Mouse (Mus musculus) bone marrow macrophage, adult 2 months (primary cell): ENCODE results near the gene Ecm2. TPM values are rescaled to one million over a fixed set of nuclear protein-coding genes. Genes with fewer than 3 reads are reported as not detected.

Experiments used
- H3K27ac ChIP-seq: 2 replicates; pipeline ENCODE4 v1.5.1; 2012; ENCODE audit warnings: low read depth, low read length; ENCODE audit not compliant: insufficient read depth
- H3K4me1 ChIP-seq: 2 replicates; pipeline ENCODE4 v1.6.1; 2012; ENCODE audit warnings: low read length; ENCODE audit not compliant: control insufficient read depth, insufficient read depth
- H3K4me3 ChIP-seq: 2 replicates; pipeline ENCODE4 v1.5.1; 2012; ENCODE audit warnings: mild to moderate bottlenecking, low read length, moderate library complexity; ENCODE audit not compliant: insufficient read depth
- CTCF ChIP-seq: IDR thresholded peaks from 2 replicates; pipeline ENCODE4 v1.5.1; 2012; ENCODE audit warnings: low read depth, mild to moderate bottlenecking, low read length, moderate library complexity
- POLR2A ChIP-seq: IDR thresholded peaks from 2 replicates; pipeline ENCODE4 v1.6.1; 2012; ENCODE audit warnings: mild to moderate bottlenecking, low read depth, low read length, borderline replicate concordance
- polyA plus RNA-seq: library from polyadenylated mRNA; stranded (reverse); fragments of >200 nt; gene quantifications from 2 replicates; pipeline ENCODE4 v1.2.4, GENCODE M21; 2012; ENCODE audit not compliant: missing spikeins, insufficient read depth, insufficient read length

Gene Ecm2
- polyA plus RNA-seq, 1 experiment, result not detected

- Histone ChIP-seq H3K27ac (no peak overlapping the region), H3K4me3 (no peak overlapping the region), H3K4me1 (no peaks in the 10 kb centered on the region)
- TF ChIP-seq CTCF (no peak), POLR2A (no peak)
Measured at GRCm38 (mm10) chr13:49505776-49506175, 1.2 kb downstream of the Ecm2 start.

DNA sequence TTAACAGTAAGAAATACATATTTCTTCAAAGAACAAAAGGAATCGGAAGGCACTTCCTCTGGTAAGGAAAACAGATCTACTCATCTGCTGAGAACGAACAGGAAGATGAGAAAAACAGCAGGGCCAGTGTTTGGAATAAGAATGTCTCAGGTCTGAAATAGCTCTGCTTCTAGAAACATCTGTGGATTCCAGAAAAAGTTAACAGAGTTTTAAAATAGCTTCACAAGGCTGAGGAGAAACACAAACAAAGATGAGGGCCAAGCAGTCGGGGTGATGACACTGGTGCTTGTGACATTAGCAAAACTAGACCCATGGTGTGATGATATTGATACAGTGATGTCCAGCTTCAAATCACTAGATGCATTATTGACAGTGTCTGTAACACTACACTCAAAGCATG is 2.6 kb downstream of the Ecm2 start:
- H3K27ac ChIP-seq, result no peak overlapping the region
- no peak overlapping the region for H3K4me3 ChIP-seq
- H3K4me1 ChIP-seq, result no peaks in the 10 kb centered on the region
- TF ChIP-seq POLR2A, result no peak
- TF ChIP-seq CTCF, result no peak

DNA sequence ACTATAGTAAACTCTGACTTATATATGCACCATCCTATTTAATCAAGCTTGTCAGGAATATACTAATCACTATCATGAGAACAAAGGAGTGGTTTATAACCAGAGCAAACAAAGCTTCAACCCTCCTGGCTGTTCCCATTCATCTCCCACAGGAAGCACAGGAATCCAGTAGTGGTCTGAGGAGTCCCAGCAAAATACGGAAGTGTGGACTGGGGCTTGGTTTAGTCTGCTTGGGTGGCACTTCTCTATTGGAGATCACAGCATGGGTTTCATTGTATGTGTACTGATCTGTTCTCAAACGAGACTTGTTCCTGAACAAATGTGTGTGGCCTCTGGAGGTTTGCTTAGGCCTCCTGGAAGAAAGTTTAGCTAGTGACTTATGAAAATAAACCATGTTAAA is 14.2 kb downstream of the Ecm2 start:
- no peak overlapping the region for H3K4me3 ChIP-seq
- H3K27ac ChIP-seq, result no peak overlapping the region
- no peaks in the 10 kb centered on the region for H3K4me1 ChIP-seq
- no peak for TF ChIP-seq POLR2A
- TF ChIP-seq CTCF, result no peak

- no peaks in the 10 kb centered on the region for H3K4me1 ChIP-seq
- no peak overlapping the region for H3K27ac ChIP-seq
- no peak for TF ChIP-seq POLR2A
- no peak for TF ChIP-seq CTCF
- no peak overlapping the region for H3K4me3 ChIP-seq
Measured at GRCm38 (mm10) chr13:49526235-49526634, 21.6 kb downstream of the Ecm2 start.

DNA sequence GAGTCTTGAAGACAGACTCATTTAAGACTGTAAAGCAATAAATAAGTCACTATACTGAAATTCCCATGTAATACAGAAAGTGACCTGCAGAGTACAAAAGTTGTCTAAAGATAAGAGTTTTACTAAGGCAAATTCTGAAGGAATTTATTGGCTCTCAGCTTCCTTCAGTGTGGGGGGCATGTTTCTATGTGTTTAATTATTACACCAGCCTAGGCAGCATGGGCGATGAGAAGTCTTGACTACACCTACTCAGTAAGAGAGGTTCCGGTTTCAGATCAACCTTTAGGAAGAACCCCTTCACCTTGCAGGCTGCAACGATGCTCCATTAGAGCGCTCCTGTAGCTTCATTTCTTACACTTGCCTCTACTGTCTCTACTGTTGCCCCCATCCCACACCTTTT is 26.0 kb downstream of the Ecm2 start:
- H3K4me3 ChIP-seq, result no peak overlapping the region
- no peak for TF ChIP-seq CTCF
- TF ChIP-seq POLR2A, result no peak
- no peak overlapping the region for H3K27ac ChIP-seq
- no peaks in the 10 kb centered on the region for H3K4me1 ChIP-seq

GRCm38 (mm10) chr13:49536946-49537345 is 32.3 kb downstream of the Ecm2 start:
- H3K27ac ChIP-seq, result no peak overlapping the region
- no peak for TF ChIP-seq POLR2A
- no peak for TF ChIP-seq CTCF
- no peak overlapping the region for H3K4me3 ChIP-seq
- H3K4me1 ChIP-seq, result no peaks in the 10 kb centered on the region

DNA sequence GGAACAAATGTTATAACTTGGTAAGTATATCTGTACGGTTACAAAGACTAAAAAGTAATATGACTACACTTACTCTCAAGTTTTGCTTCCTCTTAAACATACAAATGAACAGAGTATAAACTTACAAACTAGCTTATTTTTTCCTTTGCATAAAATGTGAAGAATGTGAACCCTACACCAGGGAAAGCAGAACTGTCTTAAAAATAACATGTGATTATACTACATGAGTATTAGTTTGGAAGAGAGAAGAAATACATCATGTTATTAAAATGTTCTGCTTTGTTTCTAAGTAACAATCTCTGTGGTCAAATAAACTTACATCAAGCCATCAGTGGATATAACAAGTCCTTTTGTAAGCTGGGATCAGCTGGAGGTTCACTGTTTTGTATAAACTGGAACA is 34.1 kb downstream of the Ecm2 start:
- Histone ChIP-seq H3K4me3 (no peak overlapping the region), H3K27ac (no peak overlapping the region), H3K4me1 (no peaks in the 10 kb centered on the region)
- TF ChIP-seq POLR2A (no peak), CTCF (no peak)

- no peak within 1 kb of the TSS for H3K27ac ChIP-seq
- peaks cover 4% of the 10 kb centered on the region for H3K4me1 ChIP-seq
- H3K4me3 ChIP-seq, result no peak within 1 kb of the TSS
- no peak for TF ChIP-seq POLR2A
- no peak for TF ChIP-seq CTCF
Measured at GRCm38 (mm10) chr13:49544279-49544678, 39.7 kb downstream of the Ecm2 start, which contains the start of gene Aspn. Gene Aspn, plus strand, starts transcription at chr13:49544443.

DNA sequence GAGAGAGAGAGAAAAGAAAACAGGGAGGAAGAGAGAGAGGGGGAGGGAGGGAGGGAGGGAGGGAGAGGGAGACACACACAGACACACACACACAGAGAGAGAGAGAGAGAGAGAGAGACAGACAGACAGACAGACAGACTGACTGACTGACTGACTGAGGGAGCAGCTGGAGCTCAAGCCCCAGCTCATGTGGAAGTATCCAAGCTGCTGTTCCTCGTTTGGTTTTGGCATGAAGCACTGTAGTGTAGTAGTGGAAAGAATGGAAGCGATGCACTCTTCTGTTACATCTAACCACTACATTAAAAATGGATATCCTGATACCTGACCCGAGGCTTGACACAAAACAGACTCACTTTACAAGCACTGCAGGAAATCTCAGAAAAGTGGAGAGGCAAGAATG is 41.0 kb downstream of the Ecm2 start:
- no peak for TF ChIP-seq POLR2A
- no peak for TF ChIP-seq CTCF
- Histone ChIP-seq H3K4me1 (peaks cover 4% of the 10 kb centered on the region), H3K27ac (no peak overlapping the region), H3K4me3 (no peak overlapping the region)

- H3K4me3 ChIP-seq, result no peak overlapping the region
- TF ChIP-seq CTCF, result no peak
- no peak for TF ChIP-seq POLR2A
- no peak overlapping the region for H3K27ac ChIP-seq
- peaks cover 4% of the 10 kb centered on the region for H3K4me1 ChIP-seq
Measured at GRCm38 (mm10) chr13:49546517-49546916, 41.9 kb downstream of the Ecm2 start.
